Mouse (Mus musculus) embryonic stem cell, embryonic (primary cell): ENCODE results near the gene Lrriq3.

Experiments used
- CTCF ChIA-PET, 4 experiments: fragments of 300-600 bp in 2 of 4; fragments of 350-600 bp in 2 of 4; sonication (Branson Sonifier 250); formaldehyde crosslinking; loops; one replicate each; lab custom pipeline; 2022; ENCODE audit warnings: inconsistent platforms in 2 of 4; lab: Charles Lee
- POLR2A ChIA-PET, 4 experiments: fragments of 300-600 bp in 2 of 4; fragments of 350-600 bp in 2 of 4; sonication (Branson Sonifier 250); formaldehyde crosslinking; loops; one replicate each; lab custom pipeline; 2022; ENCODE audit warnings: antibody characterized with exemption in 4 of 4, inconsistent platforms in 1 of 4; lab: Charles Lee

Lrriq3 gene

GRCm38 (mm10) chr3:155188857-155189256 is 95.6 kb downstream of the Lrriq3 start:
- ChIA-PET POLR2A (no interaction called here), CTCF (no interaction called here)

GRCm38 (mm10) chr3:155234919-155235318 is 141.7 kb downstream of the Lrriq3 start:
- CTCF ChIA-PET, result no interaction called here
- POLR2A ChIA-PET, result no interaction called here

GRCm38 (mm10) chr3:155235502-155235901 is 142.3 kb downstream of the Lrriq3 start:
- POLR2A ChIA-PET, result no interaction called here
- CTCF ChIA-PET, result no interaction called here
